Mouse (Mus musculus): ENCODE results near the gene Draxin. TPM values are rescaled to one million over a fixed set of nuclear protein-coding genes. Genes with fewer than 3 reads are reported as not detected.

The Draxin gene
- polyA plus RNA-seq, 1 experiment from 2014 or later: 0.08 TPM

DNA sequence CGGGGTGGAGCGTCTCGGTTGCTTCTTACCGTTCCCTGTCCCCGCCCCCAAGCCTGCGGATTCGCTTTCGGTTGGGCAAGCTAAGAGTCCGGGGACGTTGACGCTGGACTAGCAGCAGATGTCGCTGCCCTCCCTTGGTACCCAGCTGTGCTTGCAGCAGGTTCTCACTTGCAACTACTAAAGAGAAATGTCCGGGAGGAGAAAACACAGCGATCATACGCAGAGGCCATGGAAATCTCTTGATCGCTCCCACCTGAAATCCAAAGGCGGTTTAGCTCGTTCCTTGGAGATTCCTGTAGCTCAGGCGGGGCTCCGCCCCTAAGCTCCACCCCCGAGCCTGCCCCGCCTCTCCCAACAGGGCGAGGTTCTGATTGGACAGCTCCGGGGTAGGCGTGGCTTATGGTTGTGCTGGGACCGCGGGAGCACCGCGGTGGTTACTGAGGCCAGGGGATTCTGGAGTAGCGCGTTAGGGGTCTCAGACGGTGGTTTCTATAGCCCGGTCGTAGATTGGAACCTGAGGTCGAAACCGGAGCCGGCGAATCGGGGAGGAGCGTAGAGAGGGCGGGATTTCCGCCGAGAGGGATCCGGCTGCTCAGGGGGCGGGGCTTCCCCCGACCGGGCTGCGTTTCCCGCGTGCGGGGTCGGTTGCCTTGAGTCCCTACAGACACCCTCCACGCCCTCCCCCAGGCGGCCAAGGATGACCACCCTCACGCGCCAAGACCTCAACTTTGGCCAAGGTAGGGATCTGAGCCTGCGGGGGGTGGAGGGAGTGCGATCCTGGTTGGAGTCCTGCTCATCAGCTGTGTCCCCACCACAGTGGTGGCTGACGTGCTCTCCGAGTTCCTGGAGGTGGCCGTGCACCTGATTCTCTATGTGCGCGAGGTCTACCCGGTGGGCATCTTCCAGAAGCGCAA is 9.9 kb upstream of the Draxin start:
- Histone ChIP-seq H3K9ac (ENCODE audit: low read length) (peak overlapping the region; percentile 76), H3K27ac (ENCODE audit: low read length) (peak overlapping the region; percentile 78), H3K9me3 (ENCODE audit: control insufficient read depth, low read length) (no peaks in the 10 kb centered on the region), H3K36me3 (ENCODE audit: control insufficient read depth, insufficient read depth, low read length) (no peaks in the 10 kb centered on the region), H3K27me3 (ENCODE audit: control insufficient read depth, insufficient read depth, low read depth, low read length) (no peaks in the 10 kb centered on the region), H3K4me1 (replicated peaks; ENCODE audit: control insufficient read depth, insufficient read depth, low read length) (no peaks in the 10 kb centered on the region), H3K4me3 (ENCODE audit: low read length) (peak overlapping the region; percentile 64), H3K4me2 (ENCODE audit: low read depth, low read length) (peak overlapping the region; percentile 90)
- ATAC-seq (ENCODE audit: low read depth): peak; percentile 95
- under 1% methylated on average over 65 of the region's 65 CpGs for WGBS

DNA sequence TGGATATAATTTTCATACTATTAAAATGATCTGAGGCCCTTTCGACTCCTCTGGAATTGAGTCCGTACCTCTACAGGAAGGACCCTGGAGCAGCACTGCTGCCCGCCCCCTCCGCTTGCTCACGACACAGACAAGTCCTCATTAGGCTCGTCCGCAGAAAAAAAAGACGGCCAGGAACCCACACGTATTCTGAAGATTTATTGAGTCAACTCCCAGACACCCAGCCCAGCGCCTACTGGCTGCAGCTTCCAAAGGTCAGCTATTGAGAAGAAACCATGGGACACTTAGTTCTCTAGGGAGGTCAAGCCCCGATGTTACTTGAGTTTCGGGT is 9.2 kb upstream of the Draxin start:
- H3K4me1 ChIP-seq (replicated peaks; ENCODE audit: control insufficient read depth, insufficient read depth, low read length): no peaks in the 10 kb centered on the region
- no peaks in the 10 kb centered on the region for H3K9me3 ChIP-seq (ENCODE audit: control insufficient read depth, low read length)
- ATAC-seq (ENCODE audit: low read depth): peak; percentile 37
- 0% methylated on average over 12 of the region's 12 CpGs for WGBS
- H3K36me3 ChIP-seq (ENCODE audit: control insufficient read depth, insufficient read depth, low read length): no peaks in the 10 kb centered on the region
- peak overlapping the region; percentile 24; the same call in 1 of the 2 replicates for H3K27ac ChIP-seq (ENCODE audit: low read length)
- peak overlapping the region; percentile 76 for H3K9ac ChIP-seq (ENCODE audit: low read length)
- H3K27me3 ChIP-seq (ENCODE audit: control insufficient read depth, insufficient read depth, low read depth, low read length): no peaks in the 10 kb centered on the region
- peak overlapping the region; percentile 64 for H3K4me3 ChIP-seq (ENCODE audit: low read length)
- H3K4me2 ChIP-seq (ENCODE audit: low read depth, low read length): peak overlapping the region; percentile 90

DNA sequence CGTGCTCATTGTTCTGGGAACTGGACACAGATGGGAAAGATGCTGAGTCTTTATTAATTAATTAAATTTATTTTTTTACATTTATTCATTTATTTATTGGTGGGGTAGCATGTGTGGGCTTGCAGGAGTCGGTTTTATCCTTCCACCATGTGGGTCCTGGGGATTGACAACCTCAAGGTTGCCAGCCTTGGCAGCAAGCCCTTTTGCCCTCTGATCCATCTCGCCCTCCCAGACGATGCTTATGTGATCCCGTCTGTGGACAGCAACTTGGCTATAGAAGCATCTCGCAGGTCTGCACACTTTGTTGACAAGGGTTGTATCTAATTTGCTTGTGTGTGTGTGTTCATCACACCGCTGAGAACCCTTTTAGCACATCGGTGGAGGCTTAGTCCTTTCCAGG is 7.0 kb upstream of the Draxin start:
- H3K9ac ChIP-seq (ENCODE audit: low read length): no peak overlapping the region
- 67% methylated on average over 8 of the region's 8 CpGs for WGBS
- H3K27me3 ChIP-seq (ENCODE audit: control insufficient read depth, insufficient read depth, low read depth, low read length): no peaks in the 10 kb centered on the region
- H3K4me1 ChIP-seq (replicated peaks; ENCODE audit: control insufficient read depth, insufficient read depth, low read length): no peaks in the 10 kb centered on the region
- no peak overlapping the region for H3K4me2 ChIP-seq (ENCODE audit: low read depth, low read length)
- no peak for ATAC-seq (ENCODE audit: low read depth)
- H3K36me3 ChIP-seq (ENCODE audit: control insufficient read depth, insufficient read depth, low read length): no peaks in the 10 kb centered on the region
- H3K4me3 ChIP-seq (ENCODE audit: low read length): no peak overlapping the region
- no peaks in the 10 kb centered on the region for H3K9me3 ChIP-seq (ENCODE audit: control insufficient read depth, low read length)
- H3K27ac ChIP-seq (ENCODE audit: low read length): no peak overlapping the region

DNA sequence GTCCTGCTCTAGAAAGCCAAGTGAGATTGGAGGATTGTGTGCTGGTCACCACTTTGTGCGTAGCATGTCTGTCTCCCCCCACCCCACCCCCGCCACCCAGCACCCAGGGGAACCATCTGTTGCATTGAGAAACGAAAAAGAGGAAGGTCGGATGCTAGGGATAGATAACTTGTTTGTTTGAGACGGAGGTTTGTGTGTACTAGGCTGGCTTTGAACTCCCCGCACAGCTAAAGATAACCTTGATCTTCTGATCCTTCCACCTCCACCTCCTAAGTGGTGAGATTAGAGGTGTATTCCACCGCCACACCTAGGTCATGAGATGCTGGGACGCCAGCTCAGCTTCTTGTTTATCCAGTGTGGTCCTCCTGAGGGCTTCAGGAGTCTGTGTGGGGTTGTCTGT is 4.5 kb upstream of the Draxin start:
- Histone ChIP-seq H3K9ac (ENCODE audit: low read length) (no peak overlapping the region), H3K36me3 (ENCODE audit: control insufficient read depth, insufficient read depth, low read length) (no peaks in the 10 kb centered on the region), H3K9me3 (ENCODE audit: control insufficient read depth, low read length) (no peaks in the 10 kb centered on the region), H3K27me3 (ENCODE audit: control insufficient read depth, insufficient read depth, low read depth, low read length) (peaks cover 21% of the 10 kb centered on the region), H3K4me1 (replicated peaks; ENCODE audit: control insufficient read depth, insufficient read depth, low read length) (peaks cover 11% of the 10 kb centered on the region), H3K27ac (ENCODE audit: low read length) (no peak overlapping the region), H3K4me2 (ENCODE audit: low read depth, low read length) (no peak overlapping the region), H3K4me3 (ENCODE audit: low read length) (no peak overlapping the region)
- no peak for ATAC-seq (ENCODE audit: low read depth)
- 61% methylated on average over 8 of the region's 8 CpGs for WGBS

- Histone ChIP-seq H3K36me3 (ENCODE audit: control insufficient read depth, insufficient read depth, low read length) (no peaks in the 10 kb centered on the region), H3K9ac (ENCODE audit: low read length) (peak overlapping the region; percentile 51), H3K4me1 (replicated peaks; ENCODE audit: control insufficient read depth, insufficient read depth, low read length) (peaks cover 12% of the 10 kb centered on the region), H3K27ac (ENCODE audit: low read length) (no peak overlapping the region), H3K9me3 (ENCODE audit: control insufficient read depth, low read length) (no peaks in the 10 kb centered on the region), H3K27me3 (ENCODE audit: control insufficient read depth, insufficient read depth, low read depth, low read length) (peaks cover 36% of the 10 kb centered on the region), H3K4me2 (ENCODE audit: low read depth, low read length) (peak overlapping the region; percentile 98), H3K4me3 (ENCODE audit: low read length) (peak overlapping the region; percentile 71)
- ATAC-seq (ENCODE audit: low read depth): no peak
- WGBS: 2% methylated on average over 21 of the region's 21 CpGs
These were observed 1.1 kb upstream of the Draxin start for GRCm38 (mm10) chr4:148131497-148132081.

DNA sequence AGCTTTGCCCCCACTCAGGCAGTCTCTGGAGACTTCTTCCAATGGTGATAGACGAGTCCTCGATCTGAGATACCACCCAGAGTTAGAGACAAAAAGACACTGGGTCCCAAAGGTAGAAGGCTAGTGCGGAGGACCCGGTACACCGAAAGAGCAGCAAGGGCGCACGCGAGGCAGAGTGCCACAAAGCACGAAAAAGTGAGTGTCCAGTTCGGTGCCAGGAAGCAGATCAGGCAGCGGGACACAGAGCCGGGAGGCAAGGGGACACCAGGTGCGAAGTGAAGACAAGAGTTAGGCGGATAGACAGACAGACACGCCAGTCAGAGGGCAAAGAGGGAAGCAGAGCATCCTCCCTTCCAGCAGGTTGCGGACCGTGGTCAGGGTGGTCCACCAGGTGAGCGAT is 365 bp downstream of the Draxin start, which contains the start of gene Mad2l2:
Gene Mad2l2 (plus strand): TSS at position 252 of the 400 bp plus-strand sequence.
- H3K9me3 ChIP-seq (ENCODE audit: control insufficient read depth, low read length): no peaks in the 10 kb centered on the region
- H3K9ac ChIP-seq (ENCODE audit: low read length): peak within 1 kb of the TSS; percentile 79
- H3K36me3 ChIP-seq (ENCODE audit: control insufficient read depth, insufficient read depth, low read length): no peaks in the 10 kb centered on the region
- ATAC-seq (ENCODE audit: low read depth): no peak
- H3K4me1 ChIP-seq (replicated peaks; ENCODE audit: control insufficient read depth, insufficient read depth, low read length): peaks cover 12% of the 10 kb centered on the region
- WGBS: 1% methylated on average over 18 of the region's 18 CpGs
- peak within 1 kb of the TSS; percentile 71 for H3K4me3 ChIP-seq (ENCODE audit: low read length)
- peaks cover 36% of the 10 kb centered on the region for H3K27me3 ChIP-seq (ENCODE audit: control insufficient read depth, insufficient read depth, low read depth, low read length)
- H3K27ac ChIP-seq (ENCODE audit: low read length): no peak within 1 kb of the TSS
- H3K4me2 ChIP-seq (ENCODE audit: low read depth, low read length): peak within 1 kb of the TSS; percentile 98

- Histone ChIP-seq H3K9me3 (ENCODE audit: control insufficient read depth, low read length) (no peaks in the 10 kb centered on the region), H3K36me3 (ENCODE audit: control insufficient read depth, insufficient read depth, low read length) (no peaks in the 10 kb centered on the region), H3K27ac (ENCODE audit: low read length) (no peak overlapping the region), H3K27me3 (ENCODE audit: control insufficient read depth, insufficient read depth, low read depth, low read length) (peaks cover 36% of the 10 kb centered on the region), H3K4me3 (ENCODE audit: low read length) (no peak overlapping the region), H3K9ac (ENCODE audit: low read length) (no peak overlapping the region), H3K4me2 (ENCODE audit: low read depth, low read length) (no peak overlapping the region), H3K4me1 (replicated peaks; ENCODE audit: control insufficient read depth, insufficient read depth, low read length) (peaks cover 12% of the 10 kb centered on the region)
- ATAC-seq (ENCODE audit: low read depth): no peak
- WGBS: 52% methylated on average over 2 of the region's 2 CpGs
These were observed 1.8 kb downstream of the Draxin start for GRCm38 (mm10) chr4:148128672-148129071.

DNA sequence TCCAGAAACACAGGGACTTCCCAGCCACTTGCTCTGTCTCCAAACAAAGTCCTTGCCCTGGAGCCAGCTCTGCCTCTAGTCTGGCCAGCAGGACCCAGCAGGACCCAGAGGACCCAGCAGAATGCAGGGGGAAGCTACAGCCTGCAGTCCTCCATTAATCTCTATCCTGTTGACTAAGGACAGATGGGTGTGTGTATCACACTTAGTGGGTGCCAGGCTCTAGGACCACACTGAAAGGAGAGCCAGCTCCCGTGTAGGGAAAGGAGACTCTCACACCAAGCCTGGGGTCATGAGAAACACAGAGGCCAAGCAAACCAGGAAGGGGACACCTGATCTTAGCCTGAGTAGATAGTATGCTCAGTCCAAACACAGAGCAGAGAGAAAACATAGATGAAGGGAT is 2.3 kb downstream of the Draxin start:
- Histone ChIP-seq H3K9ac (ENCODE audit: low read length) (no peak overlapping the region), H3K9me3 (ENCODE audit: control insufficient read depth, low read length) (no peaks in the 10 kb centered on the region), H3K4me3 (ENCODE audit: low read length) (no peak overlapping the region), H3K27me3 (ENCODE audit: control insufficient read depth, insufficient read depth, low read depth, low read length) (peaks cover 36% of the 10 kb centered on the region), H3K36me3 (ENCODE audit: control insufficient read depth, insufficient read depth, low read length) (no peaks in the 10 kb centered on the region), H3K27ac (ENCODE audit: low read length) (no peak overlapping the region), H3K4me2 (ENCODE audit: low read depth, low read length) (no peak overlapping the region), H3K4me1 (replicated peaks; ENCODE audit: control insufficient read depth, insufficient read depth, low read length) (peaks cover 12% of the 10 kb centered on the region)
- ATAC-seq (ENCODE audit: low read depth): no peak
- 59% methylated on average over 1 of the region's 1 CpGs for WGBS

GRCm38 (mm10) chr4:148122694-148123066 is 7.8 kb downstream of the Draxin start:
- 72% methylated on average over 3 of the region's 3 CpGs for WGBS
- no peak overlapping the region for H3K4me3 ChIP-seq (ENCODE audit: low read length)
- H3K9me3 ChIP-seq (ENCODE audit: control insufficient read depth, low read length): no peaks in the 10 kb centered on the region
- no peak for ATAC-seq (ENCODE audit: low read depth)
- no peak overlapping the region for H3K27ac ChIP-seq (ENCODE audit: low read length)
- H3K36me3 ChIP-seq (ENCODE audit: control insufficient read depth, insufficient read depth, low read length): no peaks in the 10 kb centered on the region
- no peak overlapping the region for H3K9ac ChIP-seq (ENCODE audit: low read length)
- H3K4me2 ChIP-seq (ENCODE audit: low read depth, low read length): no peak overlapping the region
- peaks cover 2% of the 10 kb centered on the region; the same call in 1 of the 2 replicates for H3K27me3 ChIP-seq (ENCODE audit: control insufficient read depth, insufficient read depth, low read depth, low read length)
- H3K4me1 ChIP-seq (replicated peaks; ENCODE audit: control insufficient read depth, insufficient read depth, low read length): no peaks in the 10 kb centered on the region
